Mouse (Mus musculus) liver, adult 2 months (tissue): Measurements from ENCODE around the gene Sema3f.

Source experiments
- CTCF ChIP-seq: fragments of 200-500 bp; IDR thresholded peaks from 2 replicates; pipeline ENCODE4 v1.5.1; 2011; ENCODE audit warnings: low read depth, low read length, control low read depth
- POLR2A ChIP-seq: fragments of 200-500 bp; IDR thresholded peaks from 2 replicates; pipeline ENCODE4 v1.6.1; 2011; ENCODE audit warnings: low read length, control low read depth; ENCODE audit not compliant: insufficient read depth; ENCODE audit errors: extremely low read depth

DNA sequence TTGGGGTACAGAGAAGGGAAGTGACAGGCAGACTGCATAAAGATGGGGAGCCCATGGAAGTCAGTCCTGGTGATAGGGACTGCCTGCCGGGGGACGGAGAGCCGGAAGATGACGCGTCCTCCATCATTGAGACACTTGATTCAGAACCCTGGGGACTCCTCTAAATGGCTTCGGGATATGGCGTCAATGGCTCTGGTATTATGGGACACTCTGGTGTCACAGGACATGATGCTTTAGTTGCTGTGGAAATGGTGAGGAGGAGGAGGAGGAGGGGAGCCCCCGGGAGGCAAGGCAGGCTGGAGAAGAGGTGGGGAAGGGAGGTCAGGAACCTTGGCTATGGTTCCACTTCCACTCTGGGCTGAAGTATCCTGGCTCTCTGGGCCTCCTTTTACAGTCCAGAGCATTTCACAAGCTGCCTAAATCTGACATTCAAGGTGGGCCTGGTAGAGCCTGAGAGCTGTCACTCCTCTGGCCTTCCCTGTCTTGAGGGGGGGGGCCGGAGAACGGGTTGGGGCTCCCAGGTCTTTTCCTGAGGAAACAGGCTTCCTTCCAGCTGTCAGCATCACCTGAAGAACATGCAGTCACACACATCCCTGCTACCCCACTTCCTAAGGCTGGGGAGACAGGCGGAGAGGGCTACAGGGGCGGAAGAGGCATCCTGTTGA is 14.7 kb downstream of the Sema3f start:
- no peak for TF ChIP-seq CTCF
- no peak for TF ChIP-seq POLR2A
